Mouse (Mus musculus) erythroid progenitor cell, adult 5-6 weeks (primary cell): Measurements from ENCODE around the gene Rrp1b. TPM values are rescaled to one million over a fixed set of nuclear protein-coding genes. Genes with fewer than 3 reads are reported as not detected.

Source experiments
- total RNA-seq, 2 experiments: library from RNA; stranded (forward) in 1 of 2; stranded (reverse) in 1 of 2; fragments of 150-400 nt in 1 of 2; fragments of 186-747, 209-891 nt in 1 of 2; gene quantifications; 2 replicates each; pipeline versions ENCODE4 v1.2.3 to v1.2.4; 2015 to 2017; ENCODE audit warnings: low replicate concordance in 2 of 2

The Rrp1b gene
- total RNA-seq, 2 experiments from 2014 or later: 5.4 to 8.8 TPM

Other genes with a start within 250 kb of the Rrp1b start
- 7.6 and 9.2 TPM in 2 replicates for gene Sik1, start 180.3 kb upstream of the Rrp1b start, total RNA-seq (2015; ENCODE audit: low replicate concordance)
- 2.2 and 5.9 TPM in 2 replicates for gene Sik1, start 180.3 kb upstream of the Rrp1b start, total RNA-seq (2017; ENCODE audit: low replicate concordance)
- gene Hsf2bp, start 249 bp downstream of the Rrp1b start, total RNA-seq (2015; ENCODE audit: low replicate concordance): not detected in 2 replicates
- not detected in 2 replicates for gene Hsf2bp, start 249 bp downstream of the Rrp1b start, total RNA-seq (2017; ENCODE audit: low replicate concordance)
- gene Notch3, start 130.8 kb downstream of the Rrp1b start, total RNA-seq (2015; ENCODE audit: low replicate concordance): 0.42 TPM in 1 of 2 replicates, not detected in the other
- gene Notch3, start 130.8 kb downstream of the Rrp1b start, total RNA-seq (2017; ENCODE audit: low replicate concordance): 0.26 TPM in 1 of 2 replicates, not detected in the other
- gene Ephx3, start 153.4 kb downstream of the Rrp1b start, total RNA-seq (2015; ENCODE audit: low replicate concordance): 0.84 TPM in 1 of 2 replicates, not detected in the other
- gene Ephx3, start 153.4 kb downstream of the Rrp1b start, total RNA-seq (2017; ENCODE audit: low replicate concordance): 1.4 and 2.7 TPM in 2 replicates
- 116 and 144 TPM in 2 replicates for gene Brd4, start 248.6 kb downstream of the Rrp1b start, total RNA-seq (2015; ENCODE audit: low replicate concordance)
- gene Brd4, start 248.6 kb downstream of the Rrp1b start, total RNA-seq (2017; ENCODE audit: low replicate concordance): 61.8 and 82.5 TPM in 2 replicates